Mouse (Mus musculus) testis, adult 2 months (tissue): ENCODE measurements around the gene Smarcd2. TPM values are rescaled to one million over a fixed set of nuclear protein-coding genes. Genes with fewer than 3 reads are reported as not detected.

Experiments used
- H3K27ac ChIP-seq: fragments of 200-500 bp; 2 replicates; pipeline ENCODE4 v1.5.1; 2012; ENCODE audit warnings: low read depth, low read length; ENCODE audit not compliant: control insufficient read depth, insufficient read depth
- H3K27me3 ChIP-seq: fragments of 200-500 bp; 2 replicates; pipeline ENCODE4 v1.6.1; 2012; ENCODE audit warnings: mild to moderate bottlenecking, low read length, moderate library complexity; ENCODE audit not compliant: control insufficient read depth, insufficient read depth
- H3K36me3 ChIP-seq: fragments of 200-500 bp; 2 replicates; pipeline ENCODE4 v1.6.1; 2012; ENCODE audit warnings: mild to moderate bottlenecking, low read length; ENCODE audit not compliant: control insufficient read depth, insufficient read depth
- H3K4me1 ChIP-seq: fragments of 200-500 bp; 2 replicates; pipeline ENCODE4 v1.6.1; 2012; ENCODE audit warnings: low read length; ENCODE audit not compliant: control insufficient read depth, insufficient read depth
- H3K4me3 ChIP-seq: fragments of 200-500 bp; 2 replicates; pipeline ENCODE4 v1.5.1; 2012; ENCODE audit warnings: low read depth, mild to moderate bottlenecking, low read length, moderate library complexity, mixed read lengths; ENCODE audit not compliant: control insufficient read depth
- CTCF ChIP-seq: fragments of 200-500 bp; IDR thresholded peaks from 2 replicates; pipeline ENCODE4 v1.5.1; 2012; ENCODE audit warnings: low read depth, mild to moderate bottlenecking, inconsistent platforms, low read length, moderate library complexity; ENCODE audit not compliant: control insufficient read depth, insufficient read depth, insufficient replicate concordance
- POLR2A ChIP-seq: fragments of 200-500 bp; IDR thresholded peaks from 2 replicates; pipeline ENCODE4 v1.6.1; 2012; ENCODE audit warnings: low read depth, mild to moderate bottlenecking, inconsistent platforms, low read length, moderate library complexity; ENCODE audit not compliant: control insufficient read depth
- polyA plus RNA-seq: library from polyadenylated mRNA; depleted of rRNA; stranded (reverse); fragments of >200 nt; gene quantifications from 2 replicates; pipeline ENCODE4 v1.2.3, GENCODE M21; 2012

The Smarcd2 gene
- polyA plus RNA-seq, 1 experiment, result 74.7 TPM

DNA sequence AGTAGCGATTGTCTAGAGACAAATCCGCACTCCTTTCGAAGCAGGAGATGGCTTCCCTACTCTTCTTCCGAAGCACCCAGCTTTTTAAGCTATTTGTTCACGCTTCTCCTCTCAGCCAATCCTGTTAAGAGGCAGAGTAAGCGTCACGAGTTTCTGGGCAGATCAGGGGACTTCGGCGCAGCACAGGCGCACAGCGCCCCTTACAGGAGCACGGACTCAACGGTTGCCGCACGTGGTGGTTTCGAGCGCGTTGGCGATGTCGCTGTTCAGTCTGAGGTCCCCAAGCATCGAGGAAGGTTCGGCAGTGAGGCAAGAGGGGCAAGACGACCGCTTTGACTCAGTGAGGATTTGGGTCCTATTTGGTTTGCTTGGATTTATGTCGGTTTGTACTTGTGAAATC is 3.7 kb upstream of the Smarcd2 start, which contains the start of gene Tcam1:
Tcam1 (plus strand) TSS at position 219 of the 400 bp plus-strand sequence.
- Histone ChIP-seq H3K4me3 (peak within 1 kb of the TSS; percentile 92), H3K36me3 (no peaks in the 10 kb centered on the region; the same call in 1 of the 2 replicates), H3K4me1 (peaks cover 24% of the 10 kb centered on the region), H3K27ac (peak within 1 kb of the TSS; percentile 94), H3K27me3 (no peaks in the 10 kb centered on the region)
- TF ChIP-seq POLR2A, result peak; percentile 91; the same call in 1 of the 2 replicates
- TF ChIP-seq CTCF, result peak; percentile 63; the same call in 1 of the 2 replicates

DNA sequence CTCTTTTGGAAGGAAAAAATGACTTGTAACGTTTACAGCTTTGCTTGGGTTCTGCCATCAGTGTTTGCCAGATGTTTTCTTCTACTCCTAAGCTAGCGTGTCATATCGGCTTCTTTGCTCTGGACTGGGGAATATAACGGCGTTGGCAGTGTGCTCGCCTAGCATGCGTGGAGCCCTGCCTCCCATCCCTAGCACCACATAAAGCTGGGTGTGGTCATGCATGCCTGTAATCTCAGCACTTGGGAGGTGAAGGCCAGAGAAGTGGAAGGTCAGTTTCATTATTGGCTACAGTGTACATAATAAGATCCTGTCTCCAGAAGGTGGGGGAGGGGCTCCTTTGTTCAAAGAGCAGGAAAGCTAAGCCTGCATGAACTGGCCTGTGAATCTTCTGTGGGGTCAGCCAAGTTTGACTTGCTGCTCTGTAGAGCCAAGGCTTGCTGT is 2.2 kb upstream of the Smarcd2 start:
- Histone ChIP-seq H3K27me3 (no peaks in the 10 kb centered on the region), H3K36me3 (no peaks in the 10 kb centered on the region; the same call in 1 of the 2 replicates), H3K27ac (peak overlapping the region; percentile 49), H3K4me3 (peak overlapping the region; percentile 92), H3K4me1 (peaks cover 31% of the 10 kb centered on the region)
- TF ChIP-seq CTCF (no peak), POLR2A (peak; percentile 42; the same call in 1 of the 2 replicates)

DNA sequence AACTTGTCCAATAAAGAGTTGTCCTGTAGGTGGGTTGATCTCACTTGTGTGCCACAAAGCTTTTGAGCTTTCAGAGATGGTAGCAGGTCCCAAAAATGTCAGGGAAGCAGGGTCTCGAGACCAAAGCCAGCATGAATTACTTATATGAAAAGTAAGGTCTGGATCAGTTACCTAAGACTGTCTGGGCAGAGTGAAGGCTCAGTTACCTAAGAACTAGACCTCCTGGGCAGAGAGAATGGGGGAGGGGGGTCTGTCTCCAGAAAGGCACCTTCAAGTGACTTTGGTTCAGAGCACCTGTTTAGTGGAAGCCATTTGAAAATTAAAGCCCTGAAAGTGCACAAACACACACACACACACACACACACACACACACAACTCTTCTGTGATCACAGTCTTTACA is 1.6 kb upstream of the Smarcd2 start:
- H3K4me1 ChIP-seq, result peaks cover 31% of the 10 kb centered on the region

DNA sequence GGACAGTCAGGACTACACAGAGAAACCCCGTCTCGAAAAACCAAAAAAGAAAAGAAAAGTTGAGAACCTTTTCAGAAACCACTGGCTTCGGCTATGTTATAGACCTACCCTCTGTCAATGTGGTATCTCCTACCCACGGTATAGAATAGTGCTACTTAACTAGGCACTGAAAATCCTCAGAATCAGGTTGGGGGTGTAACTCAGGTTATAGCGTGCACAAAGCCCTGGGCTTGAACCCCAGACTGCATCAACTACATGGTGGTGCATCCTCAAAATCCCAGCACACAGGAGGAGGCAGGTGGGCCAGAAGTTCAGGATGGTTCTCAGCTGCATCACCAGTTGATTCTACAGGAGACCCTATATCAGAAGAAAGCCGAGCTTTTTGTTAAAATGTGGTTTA is 1.0 kb upstream of the Smarcd2 start:
- Histone ChIP-seq H3K36me3 (no peaks in the 10 kb centered on the region; the same call in 1 of the 2 replicates), H3K27ac (peak overlapping the region; percentile 94), H3K4me3 (peak overlapping the region; percentile 92), H3K4me1 (peaks cover 34% of the 10 kb centered on the region), H3K27me3 (no peaks in the 10 kb centered on the region)
- TF ChIP-seq POLR2A (no peak), CTCF (no peak)

More for the DNA sequence above, 1.6 kb upstream of the Smarcd2 start:
- no peaks in the 10 kb centered on the region; the same call in 1 of the 2 replicates for H3K36me3 ChIP-seq
- peak overlapping the region; percentile 49 for H3K27ac ChIP-seq
- no peak for TF ChIP-seq CTCF
- no peak for TF ChIP-seq POLR2A
- H3K4me3 ChIP-seq, result peak overlapping the region; percentile 92
- H3K27me3 ChIP-seq, result no peaks in the 10 kb centered on the region

DNA sequence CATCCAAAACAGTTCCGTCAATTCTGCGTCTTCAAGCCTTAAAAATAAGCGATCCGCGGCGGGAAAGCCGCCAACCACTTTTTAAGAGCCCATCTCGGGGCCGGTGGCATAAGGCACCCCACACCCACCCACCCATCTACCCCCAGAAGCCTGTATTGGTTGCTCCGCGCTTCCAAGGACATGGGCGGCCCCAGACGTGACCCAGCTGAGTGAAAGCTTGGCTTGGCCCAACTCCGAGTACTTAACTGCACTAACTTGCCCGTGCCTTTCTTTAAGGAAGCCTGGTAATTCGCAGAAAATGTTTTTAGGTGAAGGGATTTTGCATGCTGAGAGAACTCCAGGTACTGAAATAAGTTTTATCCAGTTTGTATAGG is 526 bp upstream of the Smarcd2 start:
- Histone ChIP-seq H3K27ac (peak overlapping the region; percentile 94), H3K36me3 (no peaks in the 10 kb centered on the region; the same call in 1 of the 2 replicates), H3K4me1 (peaks cover 34% of the 10 kb centered on the region), H3K27me3 (no peaks in the 10 kb centered on the region), H3K4me3 (peak overlapping the region; percentile 92)
- TF ChIP-seq POLR2A (no peak), CTCF (no peak)

DNA sequence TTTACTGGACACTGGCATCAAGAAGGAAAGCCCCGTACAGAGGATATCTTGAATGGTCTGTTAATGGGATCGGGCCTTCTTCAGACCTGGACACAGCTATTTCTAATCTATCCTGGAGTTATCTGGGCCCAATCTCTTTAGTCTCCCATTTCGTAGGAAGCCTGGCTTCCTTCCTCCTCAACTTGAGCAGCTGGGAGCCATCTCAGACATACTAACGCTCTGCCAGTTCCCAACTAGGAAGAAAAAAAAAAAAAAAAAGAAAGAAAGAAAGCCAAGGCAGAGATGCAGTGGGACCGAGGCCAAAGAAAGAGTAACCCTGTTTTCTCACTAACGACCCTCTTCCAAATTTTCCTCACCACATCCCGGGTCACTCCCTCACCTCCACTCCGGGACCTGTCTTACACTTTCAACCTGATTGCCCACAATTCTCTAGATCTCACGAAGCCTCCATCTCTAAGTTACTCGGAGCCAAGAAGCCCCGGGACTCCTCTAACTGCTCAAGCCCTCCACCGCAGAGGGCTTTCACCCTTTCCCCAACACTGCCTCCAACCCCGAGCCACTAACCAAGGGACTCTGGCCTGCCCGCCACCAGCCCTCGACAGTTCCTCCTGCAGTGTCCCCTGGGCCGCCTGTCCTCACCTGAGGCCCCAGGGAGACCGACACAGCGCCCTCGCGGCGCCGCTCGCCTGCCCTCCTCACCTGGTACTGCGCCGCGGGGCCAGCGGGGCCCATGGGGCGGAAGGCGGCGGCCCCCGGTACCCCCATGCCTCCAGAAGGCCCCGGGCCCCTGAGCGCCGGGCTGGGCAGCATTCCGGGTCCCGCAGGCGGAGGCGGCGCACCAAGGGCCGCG is 753 bp downstream of the Smarcd2 start:
- H3K4me3 ChIP-seq, result peak overlapping the region; percentile 92
- H3K36me3 ChIP-seq, result no peaks in the 10 kb centered on the region
- H3K27me3 ChIP-seq, result no peaks in the 10 kb centered on the region
- H3K4me1 ChIP-seq, result peaks cover 34% of the 10 kb centered on the region
- TF ChIP-seq CTCF, result no peak
- no peak; the same call in none of the 2 replicates for TF ChIP-seq POLR2A
- H3K27ac ChIP-seq, result peak overlapping the region; percentile 97

DNA sequence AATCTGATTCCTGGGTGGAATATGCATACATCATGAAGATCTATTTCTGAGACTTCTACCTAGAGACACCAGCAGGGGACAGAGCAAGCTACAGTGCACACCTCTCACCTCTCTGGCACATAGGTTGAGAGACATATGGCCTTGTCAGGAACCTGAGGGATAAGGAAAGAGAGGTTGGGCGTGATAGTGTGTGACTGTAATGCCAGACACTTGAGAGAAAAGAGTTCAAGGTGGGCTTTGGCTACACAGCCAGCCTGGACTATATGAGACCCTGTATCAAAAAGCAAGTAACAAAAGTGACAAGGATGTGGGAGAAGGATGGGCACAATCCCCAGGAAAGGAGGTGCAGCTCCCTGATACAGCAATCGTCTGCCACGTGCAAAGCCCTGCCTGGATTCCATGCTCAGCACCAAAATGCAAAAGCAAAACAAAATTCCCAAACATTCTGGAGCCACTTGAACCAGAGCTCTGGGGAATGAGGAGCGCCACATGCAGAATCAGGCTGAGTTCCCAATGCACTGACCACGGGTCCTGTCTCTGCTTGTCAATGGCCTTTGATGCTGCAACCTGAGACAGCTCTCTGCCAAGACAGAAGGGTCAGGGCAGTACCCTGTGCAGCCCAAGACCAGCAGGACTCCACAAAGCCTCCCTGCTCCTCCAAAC is 1.5 kb downstream of the Smarcd2 start:
- no peaks in the 10 kb centered on the region for H3K36me3 ChIP-seq
- H3K27me3 ChIP-seq, result no peaks in the 10 kb centered on the region
- H3K27ac ChIP-seq, result peak overlapping the region; percentile 97
- TF ChIP-seq CTCF (no peak), POLR2A (no peak)
- H3K4me1 ChIP-seq, result peaks cover 34% of the 10 kb centered on the region
- peak overlapping the region; percentile 92 for H3K4me3 ChIP-seq
